Mouse (Mus musculus): ENCODE results near the gene Arl15. TPM values are rescaled to one million over a fixed set of nuclear protein-coding genes. Genes with fewer than 3 reads are reported as not detected.
A peak's percentile ranks its signal among the peaks of the same experiment; 100 is the strongest.

The Arl15 gene
- total and polyA plus RNA-seq, 2 experiments from 2014 or later: 13.6 to 32.6 TPM

GRCm38 (mm10) chr13:114138921-114139320, 344.6 kb downstream of the Arl15 start:
- Histone ChIP-seq H3K36me3 (ENCODE audit: insufficient read depth, low read length) (no peaks in the 10 kb centered on the region), H3K4me2 (ENCODE audit: low read depth, low read length) (no peak overlapping the region), H3K4me1 (ENCODE audit: insufficient read depth, low read length) (no peaks in the 10 kb centered on the region), H3K27ac (no peak overlapping the region), H3K4me3 (ENCODE audit: low read length) (no peak overlapping the region), H3K9ac (replicated peaks; ENCODE audit: low read length) (no peak overlapping the region), H3K27me3 (ENCODE audit: insufficient read depth, low read length) (no peaks in the 10 kb centered on the region), H3K9me3 (ENCODE audit: low read length) (no peaks in the 10 kb centered on the region)
- TF ChIP-seq CTCF (IDR thresholded peaks at IDR 0.05; ENCODE audit: low read depth): no peak
- ATAC-seq (no peak), DNase-seq (ENCODE audit: low spot score) (no peak)
- WGBS: 64% methylated on average over 8 of the region's 8 CpGs

GRCm38 (mm10) chr13:114139570-114139969, 345.3 kb downstream of the Arl15 start:
- Histone ChIP-seq H3K36me3 (ENCODE audit: insufficient read depth, low read length) (no peaks in the 10 kb centered on the region), H3K9me3 (ENCODE audit: low read length) (no peaks in the 10 kb centered on the region), H3K4me1 (ENCODE audit: insufficient read depth, low read length) (no peaks in the 10 kb centered on the region), H3K27ac (no peak overlapping the region), H3K9ac (replicated peaks; ENCODE audit: low read length) (no peak overlapping the region), H3K4me3 (ENCODE audit: low read length) (no peak overlapping the region), H3K27me3 (ENCODE audit: insufficient read depth, low read length) (no peaks in the 10 kb centered on the region), H3K4me2 (ENCODE audit: low read depth, low read length) (no peak overlapping the region)
- no peak for TF ChIP-seq CTCF (IDR thresholded peaks at IDR 0.05; ENCODE audit: low read depth)
- DNase-seq (ENCODE audit: low spot score) (no peak), ATAC-seq (no peak)
- WGBS: 84% methylated on average over 9 of the region's 9 CpGs

- WGBS: 52% methylated on average over 8 of the region's 8 CpGs
- Histone ChIP-seq H3K27me3 (ENCODE audit: insufficient read depth, low read length) (no peaks in the 10 kb centered on the region), H3K36me3 (ENCODE audit: insufficient read depth, low read length) (no peaks in the 10 kb centered on the region), H3K9me3 (ENCODE audit: low read length) (no peaks in the 10 kb centered on the region), H3K4me1 (ENCODE audit: insufficient read depth, low read length) (no peaks in the 10 kb centered on the region), H3K4me2 (ENCODE audit: low read depth, low read length) (no peak overlapping the region), H3K9ac (replicated peaks; ENCODE audit: low read length) (no peak overlapping the region), H3K4me3 (ENCODE audit: low read length) (no peak overlapping the region), H3K27ac (no peak overlapping the region)
- TF ChIP-seq CTCF (IDR thresholded peaks at IDR 0.05; ENCODE audit: low read depth): peak; percentile 46
- ATAC-seq (no peak; the same call in 1 of the 2 replicates), DNase-seq (ENCODE audit: low spot score) (no peak)
Measured at GRCm38 (mm10) chr13:114142826-114143225, 348.5 kb downstream of the Arl15 start.

GRCm38 (mm10) chr13:114143247-114143646, 348.9 kb downstream of the Arl15 start:
- ATAC-seq (no peak), DNase-seq (ENCODE audit: low spot score) (no peak)
- Histone ChIP-seq H3K36me3 (ENCODE audit: insufficient read depth, low read length) (no peaks in the 10 kb centered on the region), H3K27me3 (ENCODE audit: insufficient read depth, low read length) (no peaks in the 10 kb centered on the region), H3K4me1 (ENCODE audit: insufficient read depth, low read length) (no peaks in the 10 kb centered on the region), H3K4me2 (ENCODE audit: low read depth, low read length) (no peak overlapping the region), H3K27ac (no peak overlapping the region), H3K4me3 (ENCODE audit: low read length) (no peak overlapping the region), H3K9me3 (ENCODE audit: low read length) (no peaks in the 10 kb centered on the region), H3K9ac (replicated peaks; ENCODE audit: low read length) (no peak overlapping the region)
- 73% methylated on average over 1 of the region's 1 CpGs for WGBS
- no peak for TF ChIP-seq CTCF (IDR thresholded peaks at IDR 0.05; ENCODE audit: low read depth)

- DNase-seq (ENCODE audit: low spot score) (no peak), ATAC-seq (0 out of 2 replicates have a peak, but pooled peaks have one; percentile 38)
- H3K4me3 ChIP-seq (ENCODE audit: low read length): no peak overlapping the region
- H3K36me3 ChIP-seq (ENCODE audit: insufficient read depth, low read length): no peaks in the 10 kb centered on the region
- no peak overlapping the region for H3K27ac ChIP-seq
- no peak overlapping the region for H3K4me2 ChIP-seq (ENCODE audit: low read depth, low read length)
- TF ChIP-seq CTCF (IDR thresholded peaks at IDR 0.05; ENCODE audit: low read depth): no peak
- H3K27me3 ChIP-seq (ENCODE audit: insufficient read depth, low read length): no peaks in the 10 kb centered on the region
- 58% methylated on average over 15 of the region's 15 CpGs for WGBS
- H3K9me3 ChIP-seq (ENCODE audit: low read length): no peaks in the 10 kb centered on the region
- H3K9ac ChIP-seq (replicated peaks; ENCODE audit: low read length): no peak overlapping the region
- H3K4me1 ChIP-seq (ENCODE audit: insufficient read depth, low read length): no peaks in the 10 kb centered on the region
Measured at GRCm38 (mm10) chr13:114144052-114145046, 350.0 kb downstream of the Arl15 start.

- peak; percentile 60; the same call in 1 of the 2 replicates for ATAC-seq
Measured at GRCm38 (mm10) chr13:114145249-114145648, 350.9 kb downstream of the Arl15 start.

More at GRCm38 (mm10) chr13:114145249-114145648, 350.9 kb downstream of the Arl15 start:
- H3K27ac ChIP-seq: no peak overlapping the region
- no peak for TF ChIP-seq CTCF (IDR thresholded peaks at IDR 0.05; ENCODE audit: low read depth)
- no peak overlapping the region for H3K4me3 ChIP-seq (ENCODE audit: low read length)
- no peaks in the 10 kb centered on the region for H3K36me3 ChIP-seq (ENCODE audit: insufficient read depth, low read length)
- H3K4me1 ChIP-seq (ENCODE audit: insufficient read depth, low read length): no peaks in the 10 kb centered on the region
- no peak overlapping the region for H3K9ac ChIP-seq (replicated peaks; ENCODE audit: low read length)
- H3K27me3 ChIP-seq (ENCODE audit: insufficient read depth, low read length): no peaks in the 10 kb centered on the region
- no peaks in the 10 kb centered on the region for H3K9me3 ChIP-seq (ENCODE audit: low read length)
- H3K4me2 ChIP-seq (ENCODE audit: low read depth, low read length): no peak overlapping the region
- DNase-seq (ENCODE audit: low spot score): no peak
- 82% methylated on average over 8 of the region's 8 CpGs for WGBS

All from hindbrain, postnatal 0 days (tissue).